Mouse (Mus musculus): Measurements from ENCODE around the gene Cd99l2. TPM values are rescaled to one million over a fixed set of nuclear protein-coding genes. Genes with fewer than 3 reads are reported as not detected.
"Not testable (repeated sequence)": the region's sequence is repeated elsewhere in the genome, so short reads cannot be mapped to it uniquely, and the experiment has no call there.

Gene Cd99l2
- total RNA-seq (2021), result 100 to 1,000 TPM in 1 of 2 experiments, 10 to 100 TPM in 1; 97.4 to 110 TPM

- intact Hi-C loops (cut with DNase I), result loop anchor here (5.0 kb wide), 1 partner anchor 65 kb away; the partner anchor contains the start of gene Hmgb3
- DNase-seq (ENCODE audit: extremely low spot score in 1 of 2, low spot score in 2 of 2), result peak; percentile 76 to 93
Observed at GRCm38 (mm10) chrX:71492634-71493278, at the start of gene Cd99l2. Gene Cd99l2 (minus strand): TSS chrX:71492849.

- intact Hi-C loops (cut with DNase I), result no loop called here
- no peak for DNase-seq (ENCODE audit: extremely low spot score in 1 of 2, low spot score in 2 of 2)
Observed at GRCm38 (mm10) chrX:71540821-71541510, 48.3 kb upstream of the Cd99l2 start.

- intact Hi-C loops (cut with DNase I), result no loop called here
Observed at GRCm38 (mm10) chrX:71537791-71538190, 45.1 kb upstream of the Cd99l2 start.

GRCm38 (mm10) chrX:71534102-71534501, 41.5 kb upstream of the Cd99l2 start:
- DNase-seq (ENCODE audit: extremely low spot score in 1 of 2, low spot score in 2 of 2), result no peak
- intact Hi-C loops (cut with DNase I), result no loop called here

More at GRCm38 (mm10) chrX:71537791-71538190, 45.1 kb upstream of the Cd99l2 start:
- DNase-seq (ENCODE audit: extremely low spot score in 1 of 2, low spot score in 2 of 2), result no peak

DNA sequence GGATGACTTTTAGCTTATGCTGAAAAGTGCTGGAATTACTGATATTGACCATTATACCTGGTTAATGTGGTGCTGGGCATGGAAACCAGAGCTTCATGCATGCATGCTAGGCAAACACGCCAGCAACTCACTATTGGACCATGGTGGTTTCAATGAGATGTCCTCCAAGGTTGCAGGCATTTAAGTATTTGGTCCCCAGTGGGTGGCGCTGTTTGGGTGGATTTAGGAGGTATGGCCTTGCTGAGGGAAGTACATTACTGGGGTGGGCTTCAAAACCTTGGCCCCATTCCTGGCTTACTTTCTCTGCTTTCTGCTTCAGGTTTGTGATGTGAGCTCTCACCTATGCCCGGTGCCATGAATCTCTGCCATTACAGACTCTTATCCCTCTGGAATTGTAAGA, 40.0 kb upstream of the Cd99l2 start:
- intact Hi-C loops (cut with DNase I), result no loop called here
- DNase-seq (ENCODE audit: extremely low spot score in 1 of 2, low spot score in 2 of 2), result no peak

GRCm38 (mm10) chrX:71528646-71529045, 36.0 kb upstream of the Cd99l2 start:
- intact Hi-C loops (cut with DNase I), result no loop called here
- DNase-seq (ENCODE audit: extremely low spot score in 1 of 2, low spot score in 2 of 2), result no peak

DNA sequence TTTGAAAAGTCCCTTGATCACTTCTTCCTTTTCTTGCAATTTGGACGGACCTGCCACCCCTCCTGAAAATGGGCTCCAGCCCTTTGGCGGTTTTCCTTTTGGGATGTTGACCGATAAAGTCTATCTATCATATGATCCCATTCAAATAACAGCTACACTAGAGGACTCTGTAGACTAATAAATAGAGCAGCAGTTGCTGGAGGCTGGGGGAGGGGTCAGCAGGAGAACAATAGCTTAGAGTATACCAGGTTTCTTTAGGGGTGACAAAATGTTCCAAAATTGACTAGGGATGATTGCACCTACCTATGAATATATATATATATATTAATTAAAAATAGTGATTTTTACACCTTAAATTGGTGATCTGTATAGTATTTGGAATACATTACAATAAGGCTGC, 35.5 kb upstream of the Cd99l2 start:
- no peak for DNase-seq (ENCODE audit: extremely low spot score in 1 of 2, low spot score in 2 of 2)
- intact Hi-C loops (cut with DNase I), result no loop called here

DNA sequence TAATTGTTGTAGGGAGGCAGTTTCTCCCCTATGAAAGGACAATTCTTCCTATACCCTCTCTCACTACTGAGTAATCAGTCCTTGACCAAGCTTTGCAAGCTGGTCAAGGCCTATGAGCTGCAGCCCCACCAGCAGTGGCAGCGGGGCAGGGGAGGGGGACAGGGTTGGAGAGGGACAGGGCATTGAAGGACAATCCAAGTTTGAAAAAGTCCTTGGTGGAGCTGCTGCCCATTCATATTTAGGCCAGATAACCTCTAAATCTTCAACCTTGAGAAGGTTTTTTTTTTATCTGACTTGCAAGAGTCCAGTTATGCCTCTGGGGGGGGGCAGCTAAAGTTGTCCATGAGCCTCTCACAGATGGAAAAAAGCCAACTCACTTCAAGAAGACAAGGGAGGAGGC, 34.8 kb upstream of the Cd99l2 start:
- intact Hi-C loops (cut with DNase I), result no loop called here
- DNase-seq (ENCODE audit: extremely low spot score in 1 of 2, low spot score in 2 of 2), result no peak

- intact Hi-C loops (cut with DNase I), result no loop called here
- no peak for DNase-seq (ENCODE audit: extremely low spot score in 1 of 2, low spot score in 2 of 2)
Observed at GRCm38 (mm10) chrX:71525593-71526299, 33.1 kb upstream of the Cd99l2 start.

- DNase-seq (ENCODE audit: extremely low spot score in 1 of 2, low spot score in 2 of 2), result no peak
- intact Hi-C loops (cut with DNase I), result no loop called here
Observed at GRCm38 (mm10) chrX:71524310-71524709, 31.7 kb upstream of the Cd99l2 start.

DNA sequence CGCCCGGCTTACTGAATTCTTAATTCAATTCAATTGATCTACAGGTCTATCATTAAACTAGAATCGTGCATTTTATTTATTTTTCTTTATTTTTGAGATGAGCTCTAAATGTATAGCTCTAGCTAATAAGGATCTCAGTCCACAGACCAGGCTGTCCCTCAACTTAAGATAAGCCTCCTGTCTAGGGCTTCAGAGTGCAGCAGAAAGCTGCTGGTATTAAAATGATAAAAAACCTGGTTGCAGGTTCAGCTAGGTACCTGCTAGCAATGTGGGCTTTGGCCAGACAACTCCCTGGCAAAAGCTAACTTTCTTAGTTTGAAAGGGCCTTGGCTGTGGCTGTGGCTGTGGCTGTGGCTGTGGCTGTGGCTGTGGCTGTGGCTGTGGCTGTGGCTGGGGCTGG, 30.2 kb upstream of the Cd99l2 start:
- DNase-seq (ENCODE audit: extremely low spot score in 1 of 2, low spot score in 2 of 2), result no peak
- intact Hi-C loops (cut with DNase I), result no loop called here

GRCm38 (mm10) chrX:71519252-71519651, 26.6 kb upstream of the Cd99l2 start:
- intact Hi-C loops (cut with DNase I), result no loop called here
- DNase-seq (ENCODE audit: extremely low spot score in 1 of 2, low spot score in 2 of 2), result no peak

GRCm38 (mm10) chrX:71506591-71506990, 13.9 kb upstream of the Cd99l2 start:
- DNase-seq (ENCODE audit: extremely low spot score in 1 of 2, low spot score in 2 of 2); intact Hi-C loops (cut with DNase I): not testable (repeated sequence)

- intact Hi-C loops (cut with DNase I), result loop anchor here (5.0 kb wide), 1 partner anchor 64 kb away; the partner anchor contains the start of gene Hmgb3
Observed at GRCm38 (mm10) chrX:71493279-71493656, 619 bp upstream of the Cd99l2 start.

GRCm38 (mm10) chrX:71491931-71492633, 567 bp downstream of the Cd99l2 start:
- DNase-seq (ENCODE audit: extremely low spot score in 1 of 2, low spot score in 2 of 2), result no peak
- intact Hi-C loops (cut with DNase I), result loop anchor here (5.0 kb wide), 1 partner anchor 65 kb away; the partner anchor contains the start of gene Hmgb3

More at GRCm38 (mm10) chrX:71493279-71493656, 619 bp upstream of the Cd99l2 start:
- DNase-seq (ENCODE audit: extremely low spot score in 1 of 2, low spot score in 2 of 2), result peak; percentile 12 to 33

- no peak for DNase-seq (ENCODE audit: extremely low spot score in 1 of 2, low spot score in 2 of 2)
- intact Hi-C loops (cut with DNase I), result no loop called here
Observed at GRCm38 (mm10) chrX:71489353-71489752, 3.3 kb downstream of the Cd99l2 start.

- DNase-seq (ENCODE audit: extremely low spot score in 1 of 2, low spot score in 2 of 2), result no peak
- intact Hi-C loops (cut with DNase I), result no loop called here
Observed at GRCm38 (mm10) chrX:71482244-71482643, 10.4 kb downstream of the Cd99l2 start.

GRCm38 (mm10) chrX:71475992-71476391, 16.7 kb downstream of the Cd99l2 start:
- intact Hi-C loops (cut with DNase I), result no loop called here

DNA sequence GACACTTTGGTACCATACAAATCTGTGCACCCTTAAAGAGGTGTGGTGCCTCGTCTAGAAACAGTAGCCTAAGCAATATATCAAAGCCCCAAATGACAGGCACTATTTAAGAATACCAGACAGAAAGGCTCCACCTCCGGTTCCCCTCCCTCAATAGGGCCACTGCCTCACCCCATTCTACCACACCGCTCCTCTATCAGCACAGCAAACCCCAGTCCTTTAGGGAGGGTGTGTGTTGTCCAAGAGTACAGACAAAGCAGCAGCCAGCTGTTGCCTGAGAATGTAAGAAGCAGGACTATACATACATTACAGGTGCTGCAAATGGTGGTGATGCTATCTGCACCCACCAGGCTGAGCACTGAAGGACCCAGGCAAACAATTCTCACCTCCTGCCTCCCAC, 17.2 kb downstream of the Cd99l2 start:
- DNase-seq (ENCODE audit: extremely low spot score in 1 of 2, low spot score in 2 of 2), result no peak
- intact Hi-C loops (cut with DNase I), result no loop called here

More at GRCm38 (mm10) chrX:71475992-71476391, 16.7 kb downstream of the Cd99l2 start:
- DNase-seq (ENCODE audit: extremely low spot score in 1 of 2, low spot score in 2 of 2), result no peak

All from left cerebral cortex, postnatal 10 days (tissue).